Mouse (Mus musculus) bone marrow, adult 2 months (tissue): Measurements from ENCODE around the gene Asb14.

Experiments
- CTCF ChIP-seq: fragments of 200-500 bp; IDR thresholded peaks from 2 replicates; pipeline ENCODE4 v1.5.1; 2011; ENCODE audit warnings: low read length, control low read depth; ENCODE audit not compliant: control insufficient read depth, insufficient read depth
- POLR2A ChIP-seq: fragments of 200-500 bp; IDR thresholded peaks from 2 replicates; pipeline ENCODE4 v1.6.1; 2011; ENCODE audit warnings: low read depth, mild to moderate bottlenecking, control low read depth, low read length, borderline replicate concordance; ENCODE audit not compliant: control insufficient read depth

- TF ChIP-seq POLR2A (no peak), CTCF (no peak)
Measured at GRCm38 (mm10) chr14:26881700-26882099, 12.7 kb upstream of the Asb14 start.
